Mouse (Mus musculus): Measurements from ENCODE around the gene Il6st. TPM values are rescaled to one million over a fixed set of nuclear protein-coding genes. Genes with fewer than 3 reads are reported as not detected.

Gene Il6st
- polyA plus RNA-seq, 1 experiment from 2014 or later: 20.8 TPM

GRCm38 (mm10) chr13:112427521-112427920, 36.3 kb upstream of the Il6st start:
- Histone ChIP-seq H3K27ac (no peak overlapping the region), H3K9ac (replicated peaks) (no peak overlapping the region), H3K4me2 (replicated peaks) (no peak overlapping the region), H3K4me1 (replicated peaks) (no peaks in the 10 kb centered on the region), H3K27me3 (no peaks in the 10 kb centered on the region), H3K36me3 (no peaks in the 10 kb centered on the region), H3K4me3 (replicated peaks) (no peak overlapping the region), H3K9me3 (no peaks in the 10 kb centered on the region)
- ATAC-seq: no peak
- 94% methylated on average over 13 of the region's 15 CpGs for WGBS

GRCm38 (mm10) chr13:112433271-112433670, 30.6 kb upstream of the Il6st start:
- Histone ChIP-seq H3K4me1 (replicated peaks) (no peaks in the 10 kb centered on the region), H3K9ac (replicated peaks) (no peak overlapping the region), H3K4me2 (replicated peaks) (no peak overlapping the region), H3K27me3 (no peaks in the 10 kb centered on the region), H3K27ac (no peak overlapping the region), H3K9me3 (no peaks in the 10 kb centered on the region), H3K36me3 (no peaks in the 10 kb centered on the region), H3K4me3 (replicated peaks) (no peak overlapping the region)
- WGBS: 85% methylated on average over 5 of the region's 5 CpGs
- ATAC-seq: no peak

DNA sequence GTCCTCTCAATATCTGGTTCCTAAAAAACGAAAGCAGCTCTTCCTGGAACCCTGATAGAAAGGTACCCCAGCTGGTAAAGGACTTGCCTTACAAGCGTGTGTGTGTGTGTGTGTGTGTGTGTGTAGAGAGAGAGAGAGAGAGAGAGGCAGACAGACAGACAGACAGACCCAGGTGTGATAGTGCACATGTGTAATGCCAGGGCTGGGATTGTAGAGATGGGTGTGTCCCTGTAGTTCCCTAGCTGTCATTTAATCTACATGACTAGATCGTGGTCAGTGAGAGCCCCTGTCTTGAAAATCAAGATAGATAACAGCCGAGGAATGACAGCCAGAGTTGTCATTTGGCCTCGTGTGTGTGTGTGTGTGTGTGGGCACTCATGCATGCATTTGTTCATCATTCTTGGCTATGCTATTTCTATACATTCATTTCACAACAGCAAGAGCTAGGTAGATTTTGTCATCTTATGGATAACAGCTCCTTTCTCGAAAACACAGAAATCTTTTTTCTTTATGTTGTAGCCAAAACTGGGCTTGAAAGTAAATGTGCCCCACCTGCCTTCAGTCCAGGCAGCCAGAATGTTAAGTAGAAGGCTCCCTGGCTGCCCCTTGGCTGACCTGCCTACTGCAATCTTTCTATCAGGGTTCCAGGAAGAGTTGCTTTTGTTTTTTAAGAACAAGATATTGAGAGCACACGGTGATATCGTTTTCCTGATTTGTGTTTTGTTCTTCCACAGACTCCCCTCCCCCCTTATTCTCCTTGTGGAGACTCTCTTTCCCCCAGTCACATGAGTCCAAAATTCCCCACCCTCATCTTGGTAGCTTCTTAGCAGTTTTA, 28.4 kb upstream of the Il6st start:
- H3K9me3 ChIP-seq: no peaks in the 10 kb centered on the region
- ATAC-seq: no peak
- H3K36me3 ChIP-seq: no peaks in the 10 kb centered on the region
- peaks cover 10% of the 10 kb centered on the region; the same call in 1 of the 2 replicates for H3K4me1 ChIP-seq (replicated peaks)
- H3K27me3 ChIP-seq: no peaks in the 10 kb centered on the region
- H3K27ac ChIP-seq: no peak overlapping the region
- no peak overlapping the region for H3K4me2 ChIP-seq (replicated peaks)
- H3K4me3 ChIP-seq (replicated peaks): no peak overlapping the region
- no peak overlapping the region for H3K9ac ChIP-seq (replicated peaks)
- 73% methylated on average over 8 of the region's 8 CpGs for WGBS

DNA sequence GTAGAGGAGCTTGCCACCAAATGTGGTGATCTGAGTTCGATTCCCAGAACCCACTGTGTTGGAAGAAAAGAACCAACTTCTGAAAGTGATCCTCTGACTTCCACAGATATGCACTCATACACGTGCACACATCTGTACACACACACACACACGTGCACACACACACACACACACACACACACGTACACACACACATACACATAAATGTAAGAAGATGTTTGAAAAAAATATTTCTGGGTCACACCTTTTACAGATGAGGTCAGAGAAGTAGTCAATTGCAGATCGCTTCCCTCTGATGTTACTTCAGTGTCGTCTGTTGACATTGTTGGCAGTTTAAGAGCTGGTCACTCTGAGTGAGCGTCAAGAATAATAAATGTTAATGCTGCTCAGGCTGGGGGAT, 27.6 kb upstream of the Il6st start:
- peaks cover 10% of the 10 kb centered on the region; the same call in 1 of the 2 replicates for H3K4me1 ChIP-seq (replicated peaks)
- H3K9ac ChIP-seq (replicated peaks): no peak overlapping the region
- H3K36me3 ChIP-seq: no peaks in the 10 kb centered on the region
- H3K4me3 ChIP-seq (replicated peaks): no peak overlapping the region
- H3K4me2 ChIP-seq (replicated peaks): no peak overlapping the region
- H3K27ac ChIP-seq: no peak overlapping the region
- H3K27me3 ChIP-seq: no peaks in the 10 kb centered on the region
- 90% methylated on average over 7 of the region's 7 CpGs for WGBS
- H3K9me3 ChIP-seq: no peaks in the 10 kb centered on the region
- ATAC-seq: no peak

DNA sequence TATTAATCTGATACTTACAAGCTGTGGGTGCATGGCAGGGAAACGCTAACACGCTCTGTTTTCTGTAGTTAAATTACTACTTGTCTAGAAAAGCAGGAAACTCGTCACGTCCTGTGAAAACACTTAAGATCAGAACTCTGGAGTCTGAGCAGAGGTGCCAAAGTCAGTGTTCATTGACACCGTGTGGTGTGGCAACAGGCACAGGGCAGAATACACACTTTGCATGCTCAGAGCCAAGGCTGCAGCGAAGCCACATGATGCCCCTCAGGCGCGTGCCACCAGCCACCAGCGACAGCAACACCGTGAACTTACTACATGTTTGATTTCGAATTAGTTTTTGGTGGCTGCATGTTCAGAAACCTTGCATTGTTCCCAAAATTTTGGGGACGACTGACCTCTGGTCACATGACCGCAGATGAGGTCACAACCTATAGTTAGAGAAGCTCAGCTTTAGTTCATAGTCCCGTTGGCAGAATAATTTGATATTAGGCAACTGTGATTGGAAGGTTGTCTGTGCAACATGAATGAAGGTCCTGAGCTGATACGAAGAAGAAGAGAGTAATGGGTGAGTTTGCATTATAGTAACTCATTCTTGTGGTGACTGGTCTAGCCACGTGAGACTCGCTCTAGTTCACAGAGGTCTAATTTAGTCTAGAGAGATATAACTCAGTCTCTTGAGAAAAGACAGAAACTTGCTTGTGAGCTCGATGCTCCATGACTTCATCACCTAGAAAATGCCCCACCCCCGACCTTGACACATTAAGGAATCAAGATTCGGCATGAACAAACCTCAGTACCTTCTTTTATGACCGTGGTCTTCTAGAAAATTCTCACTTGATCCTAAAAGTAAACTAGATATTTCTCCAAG, 25.6 kb upstream of the Il6st start:
- Histone ChIP-seq H3K9ac (replicated peaks) (no peak overlapping the region), H3K36me3 (no peaks in the 10 kb centered on the region), H3K27me3 (no peaks in the 10 kb centered on the region), H3K4me3 (replicated peaks) (no peak overlapping the region), H3K27ac (no peak overlapping the region), H3K4me2 (replicated peaks) (no peak overlapping the region), H3K4me1 (replicated peaks) (peaks cover 10% of the 10 kb centered on the region; the same call in 1 of the 2 replicates), H3K9me3 (no peaks in the 10 kb centered on the region)
- ATAC-seq: no peak
- 94% methylated on average over 21 of the region's 21 CpGs for WGBS

DNA sequence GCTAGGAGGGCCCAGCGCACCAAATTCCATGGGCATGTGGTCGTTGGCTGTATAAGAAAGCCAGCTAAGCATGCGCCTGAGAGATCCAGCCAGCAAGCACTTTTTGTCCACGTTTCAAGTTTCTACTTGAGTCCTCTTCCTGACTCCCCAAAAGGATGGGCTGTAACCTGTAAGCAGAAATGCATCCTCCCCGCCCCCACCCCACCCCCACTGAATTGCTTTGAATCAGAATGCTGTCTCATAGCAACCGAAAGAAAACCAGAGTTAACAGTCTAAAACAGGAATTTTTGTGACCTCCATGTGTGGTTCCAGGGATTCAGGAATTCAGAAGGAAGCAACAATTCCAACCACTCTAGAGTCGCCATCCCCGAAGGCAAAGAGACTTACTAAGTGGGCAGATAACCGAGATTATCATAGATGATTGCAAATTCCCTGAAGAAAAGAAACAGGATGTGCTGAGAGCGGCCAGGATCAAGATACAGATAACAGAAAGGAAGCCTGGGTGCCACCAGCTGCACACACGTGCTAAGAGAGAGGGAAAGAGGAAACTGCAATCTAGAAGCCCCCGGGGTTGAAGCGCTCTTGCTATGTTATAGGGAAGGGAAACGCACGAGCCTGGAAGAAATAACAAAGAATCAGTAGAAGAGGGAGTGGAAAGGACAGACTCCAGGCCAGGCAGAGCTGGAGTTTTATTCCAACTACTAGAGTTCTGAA, 24.6 kb upstream of the Il6st start:
- H3K4me3 ChIP-seq (replicated peaks): 0 out of 2 replicates have a peak overlapping the region, but pooled peaks have one; percentile 4
- ATAC-seq: no peak
- H3K4me2 ChIP-seq (replicated peaks): peak overlapping the region; percentile 41
- peaks cover 10% of the 10 kb centered on the region; the same call in 1 of the 2 replicates for H3K4me1 ChIP-seq (replicated peaks)
- H3K27ac ChIP-seq: no peak overlapping the region
- H3K9me3 ChIP-seq: no peaks in the 10 kb centered on the region
- no peaks in the 10 kb centered on the region for H3K36me3 ChIP-seq
- WGBS: 36% methylated on average over 15 of the region's 15 CpGs
- H3K9ac ChIP-seq (replicated peaks): no peak overlapping the region
- no peaks in the 10 kb centered on the region for H3K27me3 ChIP-seq

- ATAC-seq: peak; percentile 43; the same call in 1 of the 2 replicates
- H3K4me2 ChIP-seq (replicated peaks): peak overlapping the region; percentile 41
- peaks cover 10% of the 10 kb centered on the region; the same call in 1 of the 2 replicates for H3K4me1 ChIP-seq (replicated peaks)
- WGBS: 14% methylated on average over 9 of the region's 9 CpGs
- no peak overlapping the region for H3K9ac ChIP-seq (replicated peaks)
- H3K27ac ChIP-seq: no peak overlapping the region
- no peaks in the 10 kb centered on the region for H3K27me3 ChIP-seq
- 0 out of 2 replicates have a peak overlapping the region, but pooled peaks have one; percentile 4 for H3K4me3 ChIP-seq (replicated peaks)
- H3K9me3 ChIP-seq: no peaks in the 10 kb centered on the region
- no peaks in the 10 kb centered on the region for H3K36me3 ChIP-seq
These were observed 23.9 kb upstream of the Il6st start for GRCm38 (mm10) chr13:112439917-112440361.

GRCm38 (mm10) chr13:112440668-112441067, 23.2 kb upstream of the Il6st start:
- Histone ChIP-seq H3K4me2 (replicated peaks) (no peak overlapping the region), H3K36me3 (no peaks in the 10 kb centered on the region), H3K4me1 (replicated peaks) (peaks cover 10% of the 10 kb centered on the region; the same call in 1 of the 2 replicates), H3K9ac (replicated peaks) (no peak overlapping the region), H3K4me3 (replicated peaks) (no peak overlapping the region), H3K9me3 (no peaks in the 10 kb centered on the region), H3K27me3 (no peaks in the 10 kb centered on the region), H3K27ac (no peak overlapping the region)
- WGBS: 55% methylated on average over 8 of the region's 8 CpGs
- no peak for ATAC-seq

- no peaks in the 10 kb centered on the region for H3K36me3 ChIP-seq
- H3K9ac ChIP-seq (replicated peaks): no peak overlapping the region
- H3K4me1 ChIP-seq (replicated peaks): peaks cover 10% of the 10 kb centered on the region; the same call in 1 of the 2 replicates
- H3K27ac ChIP-seq: no peak overlapping the region
- H3K4me2 ChIP-seq (replicated peaks): no peak overlapping the region
- 91% methylated on average over 7 of the region's 7 CpGs for WGBS
- H3K27me3 ChIP-seq: no peaks in the 10 kb centered on the region
- no peak for ATAC-seq
- no peak overlapping the region for H3K4me3 ChIP-seq (replicated peaks)
- no peaks in the 10 kb centered on the region for H3K9me3 ChIP-seq
These were observed 20.9 kb upstream of the Il6st start for GRCm38 (mm10) chr13:112442867-112443529.

- no peak overlapping the region for H3K27ac ChIP-seq
- no peaks in the 10 kb centered on the region for H3K27me3 ChIP-seq
- no peaks in the 10 kb centered on the region for H3K4me1 ChIP-seq (replicated peaks)
- ATAC-seq: no peak
- 77% methylated on average over 8 of the region's 8 CpGs for WGBS
- H3K36me3 ChIP-seq: no peaks in the 10 kb centered on the region
- no peak overlapping the region for H3K9ac ChIP-seq (replicated peaks)
- H3K4me3 ChIP-seq (replicated peaks): no peak overlapping the region
- no peak overlapping the region for H3K4me2 ChIP-seq (replicated peaks)
- no peaks in the 10 kb centered on the region for H3K9me3 ChIP-seq
These were observed 16.7 kb upstream of the Il6st start for GRCm38 (mm10) chr13:112447108-112447665.

DNA sequence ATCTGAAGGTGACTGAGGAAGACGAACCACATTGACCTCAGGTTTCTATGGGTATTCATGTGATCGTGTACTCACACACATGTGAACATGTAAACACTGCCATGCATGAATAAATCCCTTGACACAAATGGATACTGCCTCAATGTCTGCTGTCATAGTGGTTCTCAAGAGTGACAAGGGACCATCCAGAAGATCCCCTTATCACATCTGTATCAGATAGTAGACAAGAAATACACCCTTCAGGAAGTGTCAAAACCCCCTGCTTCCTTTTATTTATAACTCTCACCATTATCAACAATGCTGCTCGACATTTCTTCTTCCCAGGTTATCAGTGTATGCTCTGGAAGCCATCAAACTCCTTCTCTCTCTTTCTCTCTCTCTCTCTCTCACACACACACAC, 13.7 kb upstream of the Il6st start:
- H3K4me1 ChIP-seq (replicated peaks): no peaks in the 10 kb centered on the region
- no peak overlapping the region for H3K4me2 ChIP-seq (replicated peaks)
- H3K27me3 ChIP-seq: no peaks in the 10 kb centered on the region
- no peak for ATAC-seq
- 84% methylated on average over 3 of the region's 3 CpGs for WGBS
- no peak overlapping the region for H3K9ac ChIP-seq (replicated peaks)
- H3K4me3 ChIP-seq (replicated peaks): no peak overlapping the region
- H3K9me3 ChIP-seq: no peaks in the 10 kb centered on the region
- no peaks in the 10 kb centered on the region for H3K36me3 ChIP-seq
- H3K27ac ChIP-seq: no peak overlapping the region
